Mouse (Mus musculus) testis, postnatal 10 days (tissue): Measurements from ENCODE around the gene Trim3.

ENCODE experiments used
- DNase-seq: peaks from one replicate; pipeline ENCODE4 v3.0.0; 2021; ENCODE audit warnings: low spot score

Gene Trim3

DNA sequence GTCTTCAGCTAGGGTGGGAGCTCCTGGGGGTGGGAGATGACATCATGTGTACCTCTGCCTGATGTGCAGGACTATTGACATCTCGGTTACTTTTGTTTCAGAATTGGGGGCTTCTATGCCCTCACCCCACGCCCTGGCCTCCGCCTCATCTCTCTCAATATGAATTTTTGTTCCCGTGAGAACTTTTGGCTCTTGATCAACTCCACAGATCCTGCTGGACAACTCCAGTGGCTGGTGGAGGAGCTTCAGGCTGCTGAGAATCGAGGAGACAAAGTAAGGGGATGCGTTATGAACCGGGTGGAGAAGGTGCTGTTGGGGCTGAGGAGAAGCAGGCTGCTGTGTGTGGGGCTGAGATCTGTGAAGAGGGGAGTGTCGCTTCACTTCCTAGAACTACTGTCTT, 77.0 kb downstream of the Trim3 start:
- DNase-seq = no peak

GRCm38 (mm10) chr7:105555571-105555970, 77.8 kb downstream of the Trim3 start:
- no peak for DNase-seq
